Mouse (Mus musculus): ENCODE data around the gene R3hdm4. TPM values are rescaled to one million over a fixed set of nuclear protein-coding genes. Genes with fewer than 3 reads are reported as not detected.
A peak's percentile ranks its signal among the peaks of the same experiment; 100 is the strongest.

Gene R3hdm4
- total and polyA plus RNA-seq, 3 experiments = 29.1 to 105 TPM; not detected in 1

DNA sequence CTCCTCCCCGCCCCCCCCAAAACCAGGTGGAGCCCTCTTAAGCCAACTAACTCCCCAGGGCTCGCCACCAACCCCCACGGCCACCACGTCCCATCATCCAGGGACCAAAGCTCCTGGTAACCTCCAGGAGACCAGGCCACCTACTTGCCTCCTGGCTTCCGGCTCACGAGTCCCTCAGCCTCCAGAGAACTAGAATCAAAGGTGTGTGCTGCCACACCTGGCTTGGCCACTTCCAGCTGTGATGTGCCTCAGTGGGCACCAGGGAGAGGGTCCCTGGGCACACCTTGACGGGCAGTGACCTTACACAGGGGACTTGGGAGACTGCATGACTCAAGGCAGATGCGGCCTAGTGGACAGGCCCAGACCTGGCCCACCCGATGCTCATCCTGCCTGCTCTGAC, 34.7 kb upstream of the R3hdm4 start:
- Histone ChIP-seq H3K79me2 (ENCODE audit: control insufficient read depth, insufficient read depth, low read length, poor library complexity) (peaks cover 7% of the 10 kb centered on the region), H3K4me1 (ENCODE audit: control insufficient read depth in 1 of 2, insufficient read depth in 2 of 2, low read length in 2 of 2) (peaks cover 0 to 2% of the 10 kb centered on the region in 2 experiments; a peak in 1 of 4 replicates), H3K27me3 (ENCODE audit: control insufficient read depth in 1 of 2, insufficient read depth in 2 of 2, low read length in 2 of 2) (no peaks in the 10 kb centered on the region), H3K9ac (ENCODE audit: control insufficient read depth, low read depth, low read length, poor library complexity, severe bottlenecking) (no peak overlapping the region), H3K4me3 (ENCODE audit: control insufficient read depth in 1 of 2, insufficient read depth in 1 of 2, low read depth in 2 of 2, low read length in 2 of 2) (no peak overlapping the region), H3K9me3 (replicated peaks; ENCODE audit: insufficient read depth, low read length) (no peaks in the 10 kb centered on the region), H3K27ac (ENCODE audit: control insufficient read depth, low read depth, low read length) (no peak overlapping the region), H3K36me3 (ENCODE audit: control insufficient read depth in 1 of 2, insufficient read depth in 2 of 2, low read length in 2 of 2) (no peaks in the 10 kb centered on the region)
- DNase-seq (ENCODE audit: low read depth, low spot score) = no peak
- TF ChIP-seq MYB (IDR thresholded peaks at IDR 0.05; ENCODE audit: low read depth, low read length) (no peak), NRF1 (IDR thresholded peaks at IDR 0.05; ENCODE audit: insufficient read depth, low read depth, low read length, poor library complexity, severe bottlenecking) (no peak), CHD1 (IDR thresholded peaks at IDR 0.05; ENCODE audit: low read depth, low read length) (no peak), GATA1 (IDR thresholded peaks at IDR 0.05; ENCODE audit: low read depth, low read length) (no peak), ZMIZ1 (IDR thresholded peaks at IDR 0.05; ENCODE audit: low read depth, low read length) (no peak), TAL1 (IDR thresholded peaks at IDR 0.05; ENCODE audit: low read length) (no peak), POLR2AphosphoS2 (IDR thresholded peaks at IDR 0.05; ENCODE audit: low read length) (no peak), CTCF (IDR thresholded peaks at IDR 0.05 in 2 of 3, conservative IDR thresholded peaks at IDR 0.05 in 1 of 3; ENCODE audit: control insufficient read depth in 1 of 3, insufficient read depth in 1 of 3, low read depth in 2 of 3, low read length in 3 of 3, poor library complexity in 1 of 3, severe bottlenecking in 1 of 3) (no peak), POLR2A (IDR thresholded peaks at IDR 0.05; ENCODE audit: control insufficient read depth in 1 of 2, insufficient read depth in 1 of 2, low read depth in 1 of 2, low read length in 2 of 2, poor library complexity in 1 of 2) (no peak), E2F4 (IDR thresholded peaks at IDR 0.05; ENCODE audit: borderline replicate concordance, low read depth, low read length) (no peak), JUND (IDR thresholded peaks at IDR 0.05; ENCODE audit: low read depth, low read length) (no peak), UBTF (IDR thresholded peaks at IDR 0.05; ENCODE audit: borderline replicate concordance, insufficient read depth, low read depth, low read length) (no peak), RAD21 (IDR thresholded peaks at IDR 0.05; ENCODE audit: low read depth, low read length) (no peak), KAT2A (conservative IDR thresholded peaks at IDR 0.05; ENCODE audit: low read depth, low read length) (no peak), CHD2 (IDR thresholded peaks at IDR 0.05; ENCODE audit: low read length) (no peak)

DNA sequence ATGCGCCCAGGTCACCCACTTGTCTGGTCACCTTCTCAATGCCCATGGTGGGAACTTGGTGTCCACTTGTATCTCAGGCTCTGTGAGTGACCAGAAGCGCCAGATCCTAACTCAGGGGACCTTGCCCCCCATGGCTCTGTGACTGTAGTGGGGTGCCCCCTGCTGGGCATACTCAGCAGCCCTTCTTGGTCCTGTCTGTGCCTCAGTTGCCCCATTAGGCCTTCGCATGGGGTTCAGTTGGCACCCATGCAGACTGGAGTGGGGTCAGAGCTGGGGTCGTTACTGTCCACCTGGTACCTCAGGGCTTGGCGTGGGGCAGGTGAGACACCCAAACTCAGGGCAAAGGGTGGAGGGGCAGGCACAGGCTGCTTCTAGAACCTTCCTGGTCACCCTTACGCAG, 32.9 kb upstream of the R3hdm4 start:
- peak; percentile 48 for TF ChIP-seq RAD21 (IDR thresholded peaks at IDR 0.05; ENCODE audit: low read depth, low read length)
- TF ChIP-seq ZC3H11A (IDR thresholded peaks at IDR 0.05; ENCODE audit: low read depth, low read length) = 0 out of 2 replicates have a peak, but pooled peaks have one; percentile 34
- no peak for TF ChIP-seq ZNF384 (IDR thresholded peaks at IDR 0.05; ENCODE audit: low read depth, low read length)
- TF ChIP-seq SMC3 (IDR thresholded peaks at IDR 0.05; ENCODE audit: low read depth, low read length) = peak; percentile 68
- peak; percentile 64 to 80 (median 69) for TF ChIP-seq CTCF (IDR thresholded peaks at IDR 0.05 in 2 of 3, conservative IDR thresholded peaks at IDR 0.05 in 1 of 3; ENCODE audit: control insufficient read depth in 1 of 3, insufficient read depth in 1 of 3, low read depth in 2 of 3, low read length in 3 of 3, poor library complexity in 1 of 3, severe bottlenecking in 1 of 3)
- TF ChIP-seq TAL1 (IDR thresholded peaks at IDR 0.05; ENCODE audit: low read length) = no peak
- Histone ChIP-seq H3K9me3 (replicated peaks; ENCODE audit: insufficient read depth, low read length) (no peaks in the 10 kb centered on the region), H3K4me3 (ENCODE audit: control insufficient read depth in 1 of 2, insufficient read depth in 1 of 2, low read depth in 2 of 2, low read length in 2 of 2) (no peak overlapping the region), H3K79me2 (ENCODE audit: control insufficient read depth, insufficient read depth, low read length, poor library complexity) (no peaks in the 10 kb centered on the region), H3K36me3 (ENCODE audit: control insufficient read depth in 1 of 2, insufficient read depth in 2 of 2, low read length in 2 of 2) (no peaks in the 10 kb centered on the region), H3K27me3 (ENCODE audit: control insufficient read depth in 1 of 2, insufficient read depth in 2 of 2, low read length in 2 of 2) (no peaks in the 10 kb centered on the region), H3K4me1 (ENCODE audit: control insufficient read depth in 1 of 2, insufficient read depth in 2 of 2, low read length in 2 of 2) (0 out of 4 replicates have a peak, but pooled peaks cover 0 to 2% of the 10 kb centered on the region in 2 experiments), H3K9ac (ENCODE audit: control insufficient read depth, low read depth, low read length, poor library complexity, severe bottlenecking) (no peak overlapping the region), H3K27ac (ENCODE audit: control insufficient read depth, low read depth, low read length) (no peak overlapping the region)
- peak; percentile 32 for DNase-seq (ENCODE audit: low read depth, low spot score)

Measured in MEL (cell line).